Mouse (Mus musculus) embryonic facial prominence, embryonic 10.5 days (tissue): ENCODE results near the gene Lep. TPM values are rescaled to one million over a fixed set of nuclear protein-coding genes. Genes with fewer than 3 reads are reported as not detected.

Experiments used
- DNase-seq: peaks from one replicate; pipeline ENCODE4 v3.0.0-alpha.2; 2017; ENCODE audit warnings: low spot score
- H3K27ac ChIP-seq: fragments of 300-500 bp; sonication (generic); replicated peaks from 2 replicates; pipeline ENCODE4 v1.5.1; 2016; ENCODE audit warnings: mild to moderate bottlenecking
- H3K27me3 ChIP-seq: fragments of 300-500 bp; sonication (generic); replicated peaks from 2 replicates; pipeline ENCODE4 v1.6.1; 2016; ENCODE audit warnings: low read depth, mild to moderate bottlenecking; ENCODE audit not compliant: poor library complexity, severe bottlenecking
- H3K36me3 ChIP-seq: fragments of 300-500 bp; sonication (generic); replicated peaks from 2 replicates; pipeline ENCODE4 v1.6.1; 2016; ENCODE audit warnings: mild to moderate bottlenecking, moderate library complexity
- H3K4me1 ChIP-seq: fragments of 300-500 bp; sonication (generic); 2 replicates; pipeline ENCODE4 v1.6.1; 2016
- H3K4me3 ChIP-seq: fragments of 300-500 bp; sonication (generic); 2 replicates; pipeline ENCODE4 v1.5.1; 2016; ENCODE audit warnings: mild to moderate bottlenecking, moderate library complexity
- H3K9me3 ChIP-seq: fragments of 300-500 bp; sonication (generic); 2 replicates; pipeline ENCODE4 v1.6.1; 2016; ENCODE audit warnings: mild to moderate bottlenecking
- WGBS: fragments of 180-500 bp; shearing (Covaris S2); methylation state at CpG from one replicate; pipeline ENCODE4 v1.1.7; 2016; 5-methylcytosine and 5-hydroxymethylcytosine counted together
- polyA plus RNA-seq: library from polyadenylated mRNA; unstranded; fragments of >200 nt; fragmentation: Nextera tagmentation; extraction: Ambion mirVana; gene quantifications from 2 replicates; pipeline ENCODE4 v1.2.1, GENCODE M21; 2016

Lep gene
- polyA plus RNA-seq, 1 experiment from 2014 or later = not detected

DNA sequence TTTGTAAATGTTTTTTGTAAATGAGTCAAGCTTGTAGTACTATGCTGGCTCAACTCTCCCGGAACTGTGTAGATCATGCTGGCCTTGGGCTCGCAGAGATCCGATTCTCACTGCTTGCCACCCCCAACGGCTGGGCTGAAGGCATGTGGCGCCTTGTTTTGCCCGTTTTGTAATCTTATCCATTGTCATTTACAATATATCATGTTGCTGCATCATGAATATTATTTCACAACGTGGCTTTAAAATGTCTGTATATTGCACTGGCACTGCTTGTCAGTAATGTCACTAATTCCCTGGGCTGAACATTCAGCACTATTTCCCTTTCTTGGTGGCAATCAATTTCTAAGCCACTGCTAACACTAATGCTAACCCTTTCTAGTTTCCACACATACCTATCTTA, 3.6 kb upstream of the Lep start:
- 0 out of 2 replicates have a peak, but pooled peaks cover 5% of the 10 kb centered on the region for H3K27me3 ChIP-seq
- no peak for DNase-seq
- H3K27ac ChIP-seq = no peak overlapping the region
- 89% methylated on average over 7 of the region's 7 CpGs for WGBS
- H3K4me1 ChIP-seq = 0 out of 2 replicates have a peak, but pooled peaks cover 4% of the 10 kb centered on the region
- no peak overlapping the region for H3K4me3 ChIP-seq
- no peaks in the 10 kb centered on the region for H3K9me3 ChIP-seq
- H3K36me3 ChIP-seq = no peaks in the 10 kb centered on the region

DNA sequence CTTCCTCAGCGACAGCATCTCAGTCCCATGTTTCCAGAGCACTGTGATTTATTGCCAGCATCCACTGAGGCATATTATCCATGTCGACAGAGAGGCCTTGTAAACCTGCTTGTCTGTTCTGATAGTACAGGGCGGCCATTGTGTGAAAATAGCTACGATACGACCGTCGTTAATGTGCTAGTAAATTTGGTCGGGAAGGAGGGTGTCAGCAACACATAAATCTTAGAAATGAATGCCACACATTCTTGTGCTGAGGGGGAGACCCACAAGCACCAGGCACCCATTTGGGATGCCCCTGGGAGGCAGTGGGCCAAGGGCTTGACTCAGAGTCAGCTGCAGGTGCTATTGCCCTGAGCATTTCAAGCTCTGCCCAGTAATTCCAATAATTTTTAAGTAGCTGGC, 6.4 kb downstream of the Lep start:
- Histone ChIP-seq H3K27me3 (no peaks in the 10 kb centered on the region), H3K36me3 (no peaks in the 10 kb centered on the region), H3K4me3 (no peak overlapping the region), H3K27ac (no peak overlapping the region), H3K4me1 (no peaks in the 10 kb centered on the region), H3K9me3 (no peaks in the 10 kb centered on the region)
- no peak for DNase-seq
- 85% methylated on average over 8 of the region's 8 CpGs for WGBS

DNA sequence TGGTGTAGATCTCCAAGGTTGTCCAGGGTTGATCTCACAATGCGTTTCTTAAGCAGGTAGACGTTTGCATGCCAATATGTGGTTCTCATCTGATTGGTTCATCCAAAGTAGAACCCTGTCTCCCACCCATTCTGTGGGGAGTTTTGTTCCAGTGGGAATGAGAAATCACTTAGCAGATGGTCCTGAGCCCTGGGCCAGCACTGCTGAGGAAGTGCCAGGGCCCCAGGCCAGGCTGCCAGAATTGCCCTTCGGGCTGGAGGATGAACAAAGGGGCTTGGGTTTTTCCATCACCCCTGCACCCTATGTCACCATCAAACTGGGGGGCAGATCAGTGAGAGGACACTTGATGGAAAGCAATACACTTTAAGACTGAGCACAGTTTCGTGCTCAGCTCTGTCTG, 12.2 kb downstream of the Lep start:
- Histone ChIP-seq H3K9me3 (no peaks in the 10 kb centered on the region), H3K27me3 (no peaks in the 10 kb centered on the region), H3K36me3 (no peaks in the 10 kb centered on the region), H3K4me3 (no peak overlapping the region), H3K27ac (no peak overlapping the region), H3K4me1 (no peaks in the 10 kb centered on the region)
- no peak for DNase-seq
- WGBS = 81% methylated on average over 4 of the region's 4 CpGs

DNA sequence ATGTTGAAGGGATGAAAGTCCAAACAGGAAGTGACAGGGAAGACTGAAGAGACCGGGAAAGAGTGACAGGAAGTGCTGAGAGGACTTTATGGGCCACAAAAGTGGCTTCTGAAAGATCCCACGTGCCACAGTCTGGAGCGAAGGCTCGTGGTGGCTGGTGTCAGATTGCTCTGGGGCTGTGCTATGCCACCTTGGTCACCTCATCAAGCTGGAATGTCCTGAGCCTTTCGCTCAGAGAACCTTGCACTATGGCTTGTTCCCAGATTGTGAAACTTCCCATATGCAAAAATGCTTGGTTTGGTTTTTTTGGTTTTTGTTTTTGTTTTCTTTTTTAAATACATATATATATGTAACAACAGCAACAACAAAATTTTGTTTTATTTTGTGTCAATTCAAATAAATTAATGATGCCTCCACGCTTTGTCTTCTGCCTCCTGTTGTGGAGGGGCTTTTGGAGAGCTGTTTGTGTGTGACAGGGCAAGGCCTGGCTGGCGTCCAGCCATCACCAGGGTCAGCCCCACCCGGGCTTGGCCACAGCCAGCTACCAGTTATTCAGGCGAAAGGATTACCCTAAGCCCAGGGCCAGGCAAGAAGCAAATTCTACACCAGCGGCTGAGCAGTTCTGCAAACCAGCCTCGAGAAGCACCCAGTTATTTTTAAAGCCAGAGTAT, 13.6 kb downstream of the Lep start:
- Histone ChIP-seq H3K27me3 (no peaks in the 10 kb centered on the region), H3K9me3 (no peaks in the 10 kb centered on the region), H3K4me1 (no peaks in the 10 kb centered on the region), H3K4me3 (no peak overlapping the region), H3K36me3 (no peaks in the 10 kb centered on the region), H3K27ac (no peak overlapping the region)
- WGBS = 75% methylated on average over 11 of the region's 11 CpGs
- no peak for DNase-seq

DNA sequence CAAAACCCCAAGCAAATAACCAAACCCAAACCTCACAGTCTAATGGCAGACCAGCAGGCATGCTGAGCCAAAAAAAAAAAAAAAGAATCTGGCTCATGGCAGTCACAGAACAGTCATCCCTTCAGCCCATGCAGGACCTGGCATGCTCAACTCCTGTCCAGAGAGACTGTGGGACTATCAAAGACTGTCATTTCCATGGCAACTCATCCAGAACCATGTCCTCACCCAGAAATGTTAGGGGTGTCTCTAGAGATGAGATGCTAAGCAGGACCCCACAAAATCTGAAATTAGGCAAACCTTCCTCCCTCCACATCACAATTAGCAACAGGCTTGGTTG, 14.1 kb downstream of the Lep start:
- no peaks in the 10 kb centered on the region for H3K4me1 ChIP-seq
- no peak for DNase-seq
- H3K27me3 ChIP-seq = no peaks in the 10 kb centered on the region
- no peaks in the 10 kb centered on the region for H3K36me3 ChIP-seq
- H3K4me3 ChIP-seq = no peak overlapping the region
- no peaks in the 10 kb centered on the region for H3K9me3 ChIP-seq
- no peak overlapping the region for H3K27ac ChIP-seq

DNA sequence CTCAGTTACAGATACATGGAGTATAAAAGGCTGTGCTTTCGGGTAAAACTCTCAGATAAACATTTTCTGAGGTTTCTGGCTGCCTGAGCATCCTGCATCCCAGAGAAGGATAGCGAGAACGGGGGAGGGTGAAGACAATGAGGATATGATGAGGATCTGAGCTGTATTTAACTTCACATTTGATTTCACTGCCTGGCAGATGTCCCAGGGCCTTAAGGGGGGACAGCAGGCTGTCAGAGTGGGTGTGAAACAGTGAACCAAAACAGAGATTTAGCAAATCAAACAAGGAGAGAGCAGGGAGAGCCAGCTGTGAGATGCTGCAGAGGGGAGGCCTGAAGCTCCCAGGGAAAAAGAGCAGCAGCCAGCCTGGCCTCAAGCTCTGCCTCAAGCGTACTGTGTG, 19.3 kb downstream of the Lep start:
- no peaks in the 10 kb centered on the region for H3K9me3 ChIP-seq
- H3K27me3 ChIP-seq = no peaks in the 10 kb centered on the region
- no peaks in the 10 kb centered on the region for H3K36me3 ChIP-seq
- whole genome bisulfite sequencing = 75% methylated on average over 4 of the region's 4 CpGs
- H3K4me3 ChIP-seq = no peak overlapping the region
- no peak overlapping the region for H3K27ac ChIP-seq
- no peak for DNase-seq
- peaks cover 8% of the 10 kb centered on the region; the same call in 1 of the 2 replicates for H3K4me1 ChIP-seq

DNA sequence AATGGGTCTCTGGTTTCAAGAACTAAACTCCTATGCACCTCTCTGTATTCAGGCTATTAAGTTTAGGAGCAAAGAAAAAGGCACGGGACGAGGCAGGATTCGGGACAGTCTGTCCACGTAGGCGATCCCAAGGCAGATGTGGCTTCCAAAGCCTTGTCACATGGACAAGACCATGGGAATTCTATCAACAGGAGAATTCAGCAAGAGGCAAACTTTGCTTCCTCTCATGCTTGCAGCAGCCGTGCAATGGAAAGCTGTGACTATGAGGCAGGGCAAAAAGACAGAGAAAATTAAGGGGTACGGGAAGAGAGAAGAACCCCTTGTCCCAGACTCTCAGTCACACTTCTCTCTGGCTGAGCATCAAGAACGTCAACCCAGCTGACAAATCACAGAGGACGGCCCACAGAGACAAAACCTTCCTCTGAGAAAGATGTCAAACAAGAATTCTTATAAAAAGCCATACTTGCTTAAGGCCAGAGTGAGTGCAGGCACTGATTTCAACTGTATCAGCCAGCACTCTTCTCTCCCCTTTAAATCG, 21.9 kb downstream of the Lep start:
- no peaks in the 10 kb centered on the region for H3K36me3 ChIP-seq
- no peaks in the 10 kb centered on the region for H3K27me3 ChIP-seq
- no peaks in the 10 kb centered on the region for H3K9me3 ChIP-seq
- H3K4me3 ChIP-seq = no peak overlapping the region
- no peak for DNase-seq
- 79% methylated on average over 10 of the region's 10 CpGs for WGBS
- H3K27ac ChIP-seq = no peak overlapping the region
- peaks cover 18% of the 10 kb centered on the region for H3K4me1 ChIP-seq

DNA sequence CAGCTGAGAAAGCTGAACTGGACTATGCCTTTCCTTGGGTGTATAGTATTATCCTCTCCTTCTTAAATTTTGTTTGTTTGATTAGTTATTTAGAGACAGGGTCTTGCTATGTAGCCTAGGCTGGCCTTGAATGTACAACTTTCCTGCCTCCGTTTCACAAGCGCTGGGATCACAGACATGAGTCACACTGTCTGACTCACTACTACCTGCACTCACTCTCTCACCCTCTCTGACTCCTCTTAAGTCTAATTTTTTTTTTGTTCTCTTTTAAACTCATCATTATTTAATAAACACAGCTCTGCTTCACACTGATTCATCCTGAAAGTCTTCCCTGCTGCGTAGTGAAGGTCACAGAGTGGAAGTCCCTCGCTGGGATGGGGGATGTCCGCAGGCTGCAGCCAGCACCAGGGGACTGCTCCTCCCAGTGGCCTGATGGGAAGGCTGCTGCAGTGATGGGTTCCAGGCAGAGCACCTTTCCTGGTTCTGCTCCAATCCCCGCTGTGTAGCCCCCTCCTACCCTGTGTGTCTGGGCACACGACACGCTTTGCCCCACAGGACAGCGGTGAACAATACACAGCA, 22.8 kb downstream of the Lep start:
- whole genome bisulfite sequencing = 39% methylated on average over 9 of the region's 9 CpGs
- Histone ChIP-seq H3K4me3 (no peak overlapping the region), H3K36me3 (no peaks in the 10 kb centered on the region), H3K27ac (no peak overlapping the region), H3K9me3 (no peaks in the 10 kb centered on the region), H3K27me3 (no peaks in the 10 kb centered on the region), H3K4me1 (peaks cover 20% of the 10 kb centered on the region)
- DNase-seq = peak; percentile 26

DNA sequence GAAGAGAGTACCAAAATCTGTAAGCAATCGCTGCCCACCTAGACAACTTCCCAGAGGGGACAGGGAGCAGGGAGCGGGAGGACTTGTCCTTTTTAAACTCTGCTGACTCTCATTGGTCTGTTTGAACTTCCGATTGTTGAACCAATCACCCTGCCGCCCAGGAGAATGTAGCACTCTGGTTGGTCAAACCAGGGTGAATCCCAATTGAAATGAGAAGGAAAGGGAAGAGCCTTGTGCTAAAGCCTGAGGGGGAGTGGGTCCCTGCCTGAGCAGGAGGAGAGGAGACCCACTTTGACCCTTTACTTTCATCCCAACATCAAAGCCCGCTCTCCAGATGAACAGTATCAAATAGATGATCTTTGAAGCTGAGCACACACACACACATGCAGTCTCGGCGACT, 24.4 kb downstream of the Lep start:
- Histone ChIP-seq H3K4me1 (peaks cover 28% of the 10 kb centered on the region), H3K27me3 (no peaks in the 10 kb centered on the region), H3K36me3 (no peaks in the 10 kb centered on the region), H3K4me3 (no peak overlapping the region), H3K27ac (no peak overlapping the region), H3K9me3 (no peaks in the 10 kb centered on the region)
- 59% methylated on average over 7 of the region's 7 CpGs for WGBS
- DNase-seq = peak; percentile 45

DNA sequence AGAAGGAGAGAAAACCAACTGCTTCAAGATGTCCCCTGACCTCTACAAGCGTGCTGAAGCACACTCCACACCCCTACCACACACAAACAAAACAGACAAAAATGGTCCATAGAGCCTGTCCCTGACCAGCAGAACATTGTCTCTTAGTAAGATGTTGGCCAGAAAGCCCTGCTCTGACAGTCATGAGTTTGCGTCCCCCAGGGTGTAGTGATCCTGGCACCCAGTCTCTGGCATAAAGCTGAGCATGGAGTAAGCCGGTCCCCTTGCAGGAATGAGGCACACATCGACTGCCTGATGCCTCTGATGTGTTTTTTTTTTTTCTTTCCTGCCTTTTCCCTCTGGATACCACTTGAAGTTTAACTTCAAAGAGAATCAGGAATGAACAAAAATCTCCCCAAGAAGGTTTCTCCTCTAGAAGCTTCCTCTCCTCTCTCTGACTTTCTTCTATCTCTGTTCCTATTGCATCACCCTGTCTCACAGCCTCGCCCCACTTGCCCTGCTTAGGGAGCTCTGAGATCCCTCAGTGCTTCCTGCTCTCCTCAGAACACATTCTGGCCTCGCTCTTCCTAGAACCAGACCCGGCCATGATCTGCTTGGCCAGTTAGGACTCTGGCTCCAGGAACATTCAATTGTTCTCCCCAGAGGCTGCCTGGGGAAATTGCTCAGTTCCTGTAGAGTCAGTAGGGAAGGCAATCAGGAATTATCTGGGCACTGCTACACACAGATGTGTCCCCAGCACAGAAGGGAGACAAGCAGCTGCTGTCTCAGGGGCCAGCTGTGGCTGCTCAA, 28.1 kb downstream of the Lep start:
- 68% methylated on average over 7 of the region's 7 CpGs for WGBS
- no peak overlapping the region; the same call in 1 of the 2 replicates for H3K27ac ChIP-seq

DNA sequence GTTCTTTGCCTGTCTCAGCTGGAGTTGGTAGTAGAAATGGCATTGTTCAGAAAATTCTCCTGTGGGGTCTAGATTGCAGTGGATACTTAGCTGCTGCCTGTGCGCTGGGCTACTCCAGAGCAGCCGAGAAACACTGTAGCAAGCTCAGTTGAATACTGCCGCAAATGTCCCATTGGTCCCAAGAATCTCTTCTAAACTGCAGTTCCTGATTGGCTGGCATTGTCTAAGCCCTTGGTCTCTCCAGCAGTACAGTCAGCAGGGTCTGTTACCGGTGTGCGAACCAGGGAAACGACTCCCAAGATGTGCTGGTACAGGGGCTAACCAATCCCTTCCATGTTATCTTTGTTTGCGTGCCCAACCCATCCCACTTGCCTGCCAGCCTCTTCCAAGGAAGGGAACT, 32.2 kb downstream of the Lep start:
- Histone ChIP-seq H3K4me1 (peaks cover 10% of the 10 kb centered on the region; the same call in 1 of the 2 replicates), H3K4me3 (no peak overlapping the region), H3K27me3 (no peaks in the 10 kb centered on the region), H3K36me3 (no peaks in the 10 kb centered on the region), H3K9me3 (peaks cover 15% of the 10 kb centered on the region), H3K27ac (no peak overlapping the region)
- 82% methylated on average over 7 of the region's 7 CpGs for WGBS
- no peak for DNase-seq

More for the DNA sequence above, 28.1 kb downstream of the Lep start:
- H3K4me3 ChIP-seq = no peak overlapping the region
- H3K4me1 ChIP-seq = peaks cover 25% of the 10 kb centered on the region
- H3K36me3 ChIP-seq = no peaks in the 10 kb centered on the region
- DNase-seq = peak; percentile 20
- peaks cover 12% of the 10 kb centered on the region for H3K9me3 ChIP-seq
- no peaks in the 10 kb centered on the region for H3K27me3 ChIP-seq

DNA sequence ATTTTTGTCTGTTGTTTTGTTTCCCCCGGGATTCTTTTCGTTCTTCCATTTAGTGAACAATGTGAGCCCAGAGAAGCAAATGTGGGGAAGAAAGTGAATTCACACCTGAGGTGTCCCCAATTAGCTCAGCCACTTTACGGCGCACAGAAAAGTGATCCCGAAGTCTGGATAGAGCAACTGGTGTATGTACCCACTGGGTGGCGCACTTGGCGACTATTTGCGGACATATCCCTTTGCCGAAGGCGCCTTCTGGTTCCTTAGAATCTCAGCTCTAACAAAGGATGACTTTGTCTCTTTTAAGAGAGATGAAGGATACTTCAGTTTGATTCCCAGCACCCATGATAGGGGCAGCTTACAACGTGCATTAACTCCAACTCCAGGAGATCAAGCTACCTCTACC, 32.9 kb downstream of the Lep start:
- DNase-seq = no peak
- Histone ChIP-seq H3K27ac (no peak overlapping the region), H3K36me3 (no peaks in the 10 kb centered on the region), H3K27me3 (no peaks in the 10 kb centered on the region), H3K4me3 (no peak overlapping the region), H3K4me1 (peaks cover 8% of the 10 kb centered on the region; the same call in 1 of the 2 replicates), H3K9me3 (peaks cover 15% of the 10 kb centered on the region)
- WGBS = 55% methylated on average over 11 of the region's 11 CpGs
